Mouse (Mus musculus): ENCODE data around the gene Tgm2.

DNA sequence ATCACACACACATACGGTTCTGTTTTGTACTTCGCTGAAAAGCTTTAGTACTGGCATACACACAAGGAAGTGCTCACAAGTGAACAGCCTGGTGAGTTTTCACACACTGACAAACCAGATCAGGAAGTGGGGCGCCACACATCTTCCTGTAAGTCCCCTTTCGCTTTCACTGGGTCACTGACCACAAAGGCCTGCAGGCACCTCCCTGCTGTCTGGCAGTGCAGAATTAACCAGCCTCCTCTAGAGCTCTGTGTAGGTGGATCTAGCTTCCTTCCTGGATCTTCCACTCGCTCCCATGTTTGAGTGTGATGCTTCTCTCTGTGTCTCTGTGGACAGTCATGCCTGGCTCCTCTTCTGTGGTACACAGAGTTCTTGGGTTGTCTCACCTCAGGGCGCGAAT lies 20.4 kb upstream of the Tgm2 start:
- TF ChIP-seq POLR2A (IDR thresholded peaks at IDR 0.05; ENCODE audit: extremely low read depth, insufficient read depth, low read length) (no peak), CTCF (IDR thresholded peaks at IDR 0.05; ENCODE audit: extremely low read depth, insufficient read depth, low read length) (no peak)
